ENCODE assay signal across 8 mouse cellular contexts in genomic region chr11:30952829-30953228, GRCm38 (mm10). TPM values are rescaled to one million over a fixed set of nuclear protein-coding genes. Genes with fewer than 3 reads are reported as not detected.
A peak's percentile ranks its signal among the peaks of the same experiment; 100 is the strongest.
DNase-seq lines count a peak whose midpoint lies in the region; ATAC-seq lines count a peak whose summit lies in the region.

No protein-coding gene starts in this region.

- 52% methylated on average over 5 of the region's 5 CpGs for whole genome bisulfite sequencing in embryonic facial prominence, embryonic 15.5 days
- 64% methylated on average over 5 of the region's 5 CpGs for WGBS in limb, embryonic 12.5 days
- 33% methylated on average over 5 of the region's 5 CpGs for WGBS in stomach, embryonic 15.5 days

- no peak overlapping the region for H3K27ac ChIP-seq in embryonic facial prominence, embryonic 15.5 days (replicated peaks)
- H3K27ac ChIP-seq in limb, embryonic 12.5 days: no peak overlapping the region
- no peak overlapping the region for H3K27ac ChIP-seq in stomach, embryonic 15.5 days

- peak overlapping the region; percentile 96 for H3K4me3 ChIP-seq in megakaryocyte, embryonic 14.5 days (replicated peaks)
- H3K4me3 ChIP-seq in embryonic facial prominence, embryonic 15.5 days (replicated peaks): peak overlapping the region; percentile 70
- peak overlapping the region; percentile 74 for H3K4me3 ChIP-seq in limb, embryonic 12.5 days (replicated peaks)
- peak overlapping the region; percentile 85 for H3K4me3 ChIP-seq in stomach, embryonic 15.5 days (replicated peaks)

- ATAC-seq in megakaryocyte, adult 5-6 weeks (ENCODE audit: poor library complexity, severe bottlenecking): no peak
- no peak for ATAC-seq in embryonic facial prominence, embryonic 15.5 days (ENCODE audit: insufficient number of reproducible peaks, low FRiP score, low TSS enrichment, low read depth)
- ATAC-seq in limb, embryonic 12.5 days (ENCODE audit: insufficient number of reproducible peaks, insufficient read depth, low FRiP score, low TSS enrichment, low read depth): no peak
- ATAC-seq in stomach, embryonic 15.5 days (ENCODE audit: insufficient read depth, low FRiP score, low read depth): no peak

- H3K4me2 ChIP-seq in embryonic facial prominence, embryonic 15.5 days (replicated peaks): peak overlapping the region; percentile 54
- H3K4me2 ChIP-seq in limb, embryonic 12.5 days: peak overlapping the region; percentile 73
- H3K4me2 ChIP-seq in stomach, embryonic 15.5 days: peak overlapping the region; percentile 58

- H3K9me3 ChIP-seq in megakaryocyte, embryonic 14.5 days: no peaks in the 10 kb centered on the region
- H3K9me3 ChIP-seq in embryonic facial prominence, embryonic 15.5 days (replicated peaks): 0 out of 2 replicates have a peak, but pooled peaks cover 8% of the 10 kb centered on the region
- H3K9me3 ChIP-seq in limb, embryonic 12.5 days: peaks cover 14% of the 10 kb centered on the region; the same call in 1 of the 2 replicates
- H3K9me3 ChIP-seq in stomach, embryonic 15.5 days: no peaks in the 10 kb centered on the region

- no peak overlapping the region for H3K9ac ChIP-seq in embryonic facial prominence, embryonic 15.5 days
- peak overlapping the region; percentile 88; the same call in 1 of the 2 replicates for H3K9ac ChIP-seq in limb, embryonic 12.5 days (replicated peaks)
- no peak overlapping the region for H3K9ac ChIP-seq in stomach, embryonic 15.5 days

- peaks cover 53% of the 10 kb centered on the region for H3K36me3 ChIP-seq in megakaryocyte, embryonic 14.5 days (replicated peaks; ENCODE audit: low read length)
- H3K36me3 ChIP-seq in embryonic facial prominence, embryonic 15.5 days: peaks cover 25% of the 10 kb centered on the region
- H3K36me3 ChIP-seq in limb, embryonic 12.5 days: peaks cover 52% of the 10 kb centered on the region
- H3K36me3 ChIP-seq in stomach, embryonic 15.5 days: 0 out of 2 replicates have a peak, but pooled peaks cover 8% of the 10 kb centered on the region

- no peaks in the 10 kb centered on the region for H3K27me3 ChIP-seq in megakaryocyte, embryonic 14.5 days (replicated peaks)
- no peaks in the 10 kb centered on the region for H3K27me3 ChIP-seq in embryonic facial prominence, embryonic 15.5 days
- H3K27me3 ChIP-seq in limb, embryonic 12.5 days: no peaks in the 10 kb centered on the region
- no peaks in the 10 kb centered on the region for H3K27me3 ChIP-seq in stomach, embryonic 15.5 days (replicated peaks)

- no peak for DNase-seq in adrenal gland, postnatal 4 days (ENCODE audit: low spot score in 2 of 2)
- no peak for DNase-seq in kidney, adult 11 months
- DNase-seq in lung, adult 18-20 months: no peak

- peaks cover 12% of the 10 kb centered on the region; the same call in 1 of the 2 replicates for H3K4me1 ChIP-seq in megakaryocyte, embryonic 14.5 days
- H3K4me1 ChIP-seq in embryonic facial prominence, embryonic 15.5 days: peaks cover 13% of the 10 kb centered on the region
- H3K4me1 ChIP-seq in limb, embryonic 12.5 days (replicated peaks): peaks cover 7% of the 10 kb centered on the region; the same call in 1 of the 2 replicates
- no peaks in the 10 kb centered on the region for H3K4me1 ChIP-seq in stomach, embryonic 15.5 days

RNA-seq across cellular contexts. Expression of gene Erlec1, which starts 1.3 kb away (rescaled TPM):
- 9.5 and 41.1 TPM in 2 replicates for polyA plus RNA-seq in megakaryocyte, embryonic 14.5 days (2012; ENCODE audit: insufficient read depth, low replicate concordance)
- total RNA-seq in megakaryocyte, adult 5-6 weeks (2015): 36.9 and 37.6 TPM in 2 replicates
- total RNA-seq in megakaryocyte, adult 5-6 weeks (2017): 19.6 and 29.1 TPM in 2 replicates
- 13.0 and 13.5 TPM in 2 replicates for polyA plus RNA-seq in embryonic facial prominence, embryonic 15.5 days (2015; fragmentation: Nextera tagmentation; extraction: Ambion mirVana)
- polyA plus RNA-seq in limb, embryonic 12.5 days (2016; fragmentation: Nextera tagmentation; extraction: Ambion mirVana): 10.8 and 10.9 TPM in 2 replicates
- 11.5 and 12.4 TPM in 2 replicates for polyA plus RNA-seq in stomach, embryonic 15.5 days (2015; fragmentation: Nextera tagmentation; extraction: Ambion mirVana)
- total RNA-seq in adrenal gland, postnatal 4 days (2021): 10 to 100 TPM; 78.6 to 84.7 TPM

RNA-seq across cellular contexts. Expression of gene Chac2, which starts 33.3 kb away (rescaled TPM):
- 4.4 TPM in 1 of 2 replicates, not detected in the other for polyA plus RNA-seq in megakaryocyte, embryonic 14.5 days (2012; ENCODE audit: insufficient read depth, low replicate concordance)
- total RNA-seq in megakaryocyte, adult 5-6 weeks (2015): 6.4 and 8.0 TPM in 2 replicates
- total RNA-seq in megakaryocyte, adult 5-6 weeks (2017): 22.8 and 25.3 TPM in 2 replicates
- 16.2 and 17.6 TPM in 2 replicates for polyA plus RNA-seq in embryonic facial prominence, embryonic 15.5 days (2015; fragmentation: Nextera tagmentation; extraction: Ambion mirVana)
- polyA plus RNA-seq in limb, embryonic 12.5 days (2016; fragmentation: Nextera tagmentation; extraction: Ambion mirVana): 10.9 and 12.5 TPM in 2 replicates
- polyA plus RNA-seq in stomach, embryonic 15.5 days (2015; fragmentation: Nextera tagmentation; extraction: Ambion mirVana): 31.0 and 36.7 TPM in 2 replicates
- total RNA-seq in adrenal gland, postnatal 4 days (2021): 1 to 10 TPM; 9.0 TPM
